Mouse (Mus musculus): ENCODE results near the gene Usp19. TPM values are rescaled to one million over a fixed set of nuclear protein-coding genes. Genes with fewer than 3 reads are reported as not detected.
A peak's percentile ranks its signal among the peaks of the same experiment; 100 is the strongest.

The Usp19 gene
- total RNA-seq (2021) = 10 to 100 TPM; 85.9 to 92.0 TPM
- long read RNA-seq, experiment 1, full-length matches to known transcripts = 42 of 103 reads
- long read RNA-seq, experiment 1, partial matches to known transcripts = 38 of 103 reads
- long read RNA-seq, experiment 1, other reads (novel, unspliced or antisense) = 23 of 103 reads
- long read RNA-seq, experiment 2, full-length matches to known transcripts = 69 of 131 reads
- long read RNA-seq, experiment 2, partial matches to known transcripts = 32 of 131 reads
- long read RNA-seq, experiment 2, other reads (novel, unspliced or antisense) = 30 of 131 reads

DNA sequence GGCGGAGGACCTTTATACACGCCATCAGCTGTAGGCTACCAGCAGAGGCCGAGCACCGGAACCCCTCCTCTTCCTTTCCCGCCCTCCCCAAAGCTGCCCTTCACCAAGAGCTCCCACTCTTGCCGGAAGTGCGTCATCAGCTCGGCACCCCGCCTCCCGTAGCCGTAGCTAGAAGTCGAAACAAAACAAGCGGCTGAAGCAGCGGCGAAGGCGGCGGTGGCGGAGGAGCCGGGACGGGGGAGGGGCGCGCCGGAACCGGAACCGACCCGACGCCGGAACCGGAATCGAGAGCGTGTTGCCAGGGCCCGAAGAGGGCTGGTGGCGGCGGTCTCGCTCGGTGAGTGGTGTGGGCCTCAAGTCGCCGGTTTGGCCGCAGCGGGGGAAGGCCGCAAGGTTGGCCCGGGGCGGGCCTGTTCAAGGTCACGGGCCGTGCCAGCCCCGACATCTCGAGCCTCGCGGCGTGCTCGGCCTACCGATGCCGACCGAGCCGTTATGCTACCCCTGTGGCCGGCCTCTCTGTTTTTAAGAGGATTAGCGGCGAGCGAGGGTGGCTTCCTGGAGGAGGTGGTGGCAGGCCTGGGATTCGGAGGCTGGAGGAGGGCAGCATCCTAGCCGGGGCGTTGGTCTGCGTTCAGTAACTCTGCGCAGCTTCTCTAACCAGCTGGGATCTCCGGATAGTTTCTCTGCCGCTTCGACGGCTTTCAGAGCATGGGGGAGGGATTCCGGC lies at the start of gene Usp19:
Gene Usp19 (plus strand): TSS at position 44 of the 727 bp plus-strand sequence.
- intact Hi-C loops (cut with DNase I; ENCODE audit: low total_unique reads) = no loop called here
- peak; percentile 96 for DNase-seq

DNA sequence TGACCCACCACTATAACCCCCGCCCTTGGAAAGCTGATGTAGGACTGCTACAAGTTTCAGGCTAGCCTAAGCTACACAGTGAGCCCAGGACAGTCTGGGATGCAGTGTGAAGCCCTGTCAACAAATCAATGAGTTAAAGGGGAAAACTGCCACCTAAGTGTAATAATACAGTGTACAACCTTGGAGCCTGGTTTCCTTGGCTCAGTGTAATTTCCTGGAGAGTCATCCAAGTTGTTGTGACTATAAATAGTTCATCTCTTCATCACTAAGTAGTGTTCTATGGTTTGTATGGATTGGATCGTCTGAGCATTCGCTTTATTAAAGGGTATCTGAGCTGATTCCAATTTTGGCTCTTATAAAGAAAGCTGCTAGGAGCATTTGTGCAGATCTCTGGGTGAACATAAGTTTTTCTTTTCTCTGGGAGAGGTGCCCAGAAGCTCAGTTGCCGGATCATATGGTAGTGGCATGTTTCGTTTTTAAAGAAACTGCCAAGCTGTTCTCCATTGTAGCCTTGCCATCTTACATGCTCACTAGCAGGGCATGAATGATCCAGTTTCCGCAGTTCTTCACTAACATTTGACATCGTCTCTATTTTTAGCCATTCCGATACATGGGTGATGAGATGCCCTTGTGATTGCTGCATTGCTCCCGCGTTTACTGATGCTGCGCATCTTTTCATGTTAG lies 49.0 kb upstream of the Usp19 start:
- no peak for DNase-seq
- intact Hi-C loops (cut with DNase I; ENCODE audit: low total_unique reads) = no loop called here

DNA sequence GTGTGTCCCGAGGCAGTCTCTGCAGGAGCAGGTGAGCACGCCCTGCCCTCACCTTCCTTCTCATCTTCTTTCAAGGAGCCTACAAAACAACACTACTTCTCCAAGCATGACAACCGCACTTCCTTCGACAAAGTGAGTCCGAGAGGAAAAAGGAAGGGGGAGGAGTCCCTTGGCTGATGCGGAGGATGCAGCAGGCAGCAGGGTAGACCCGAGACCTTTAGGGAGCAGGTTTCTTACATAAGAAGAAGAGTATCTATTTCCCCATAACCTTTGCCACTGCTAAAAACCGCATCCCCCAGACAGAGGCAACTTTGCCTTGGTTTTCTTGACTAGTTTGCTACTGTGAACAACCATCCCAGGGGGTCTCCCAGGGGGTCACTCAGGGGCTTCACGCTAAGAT lies 45.3 kb upstream of the Usp19 start:
- intact Hi-C loops (cut with DNase I; ENCODE audit: low total_unique reads) = no loop called here
- no peak for DNase-seq

DNA sequence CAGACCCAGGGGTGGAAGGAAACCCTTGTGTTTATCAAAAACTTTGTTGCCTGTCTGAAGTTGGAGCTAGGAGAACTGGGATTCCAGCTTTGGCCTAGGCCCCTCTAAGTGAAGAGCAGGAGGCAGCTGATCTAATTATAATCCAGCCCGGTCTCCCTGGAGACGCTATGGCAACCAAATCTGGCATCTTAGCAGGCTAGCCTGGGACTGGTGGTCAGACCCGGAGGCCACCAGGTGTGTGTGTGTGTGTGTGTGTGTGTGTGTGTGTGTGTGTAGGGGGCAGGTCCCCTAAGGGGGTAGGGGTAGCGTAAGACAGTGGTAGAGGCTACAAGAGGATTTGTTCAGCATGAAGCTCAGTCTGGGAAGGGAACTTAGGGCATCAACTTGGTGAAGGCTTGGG lies 40.5 kb upstream of the Usp19 start:
- intact Hi-C loops (cut with DNase I; ENCODE audit: low total_unique reads) = no loop called here
- peak; percentile 36 for DNase-seq

GRCm38 (mm10) chr9:108450292-108451169 lies 39.9 kb upstream of the Usp19 start:
- no peak for DNase-seq

DNA sequence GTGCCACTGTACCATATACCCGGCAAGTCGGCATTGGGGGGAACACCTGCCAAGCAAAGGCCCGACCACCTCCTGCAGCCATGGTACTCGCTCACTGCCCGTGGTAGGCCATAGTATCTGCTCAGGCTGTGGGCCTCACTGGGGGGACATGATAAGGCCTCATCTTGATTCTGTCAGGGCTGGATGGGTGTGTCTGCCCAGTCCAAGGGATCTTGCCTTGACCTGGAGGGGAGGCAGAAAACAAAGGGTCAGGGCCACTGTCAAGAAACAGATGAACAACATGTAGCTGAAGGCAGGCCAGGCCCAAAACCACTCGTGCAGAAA lies 39.3 kb upstream of the Usp19 start:
- intact Hi-C loops (cut with DNase I; ENCODE audit: low total_unique reads) = no loop called here
- DNase-seq = no peak

More at GRCm38 (mm10) chr9:108450292-108451169, 39.9 kb upstream of the Usp19 start:
- intact Hi-C loops (cut with DNase I; ENCODE audit: low total_unique reads) = no loop called here

DNA sequence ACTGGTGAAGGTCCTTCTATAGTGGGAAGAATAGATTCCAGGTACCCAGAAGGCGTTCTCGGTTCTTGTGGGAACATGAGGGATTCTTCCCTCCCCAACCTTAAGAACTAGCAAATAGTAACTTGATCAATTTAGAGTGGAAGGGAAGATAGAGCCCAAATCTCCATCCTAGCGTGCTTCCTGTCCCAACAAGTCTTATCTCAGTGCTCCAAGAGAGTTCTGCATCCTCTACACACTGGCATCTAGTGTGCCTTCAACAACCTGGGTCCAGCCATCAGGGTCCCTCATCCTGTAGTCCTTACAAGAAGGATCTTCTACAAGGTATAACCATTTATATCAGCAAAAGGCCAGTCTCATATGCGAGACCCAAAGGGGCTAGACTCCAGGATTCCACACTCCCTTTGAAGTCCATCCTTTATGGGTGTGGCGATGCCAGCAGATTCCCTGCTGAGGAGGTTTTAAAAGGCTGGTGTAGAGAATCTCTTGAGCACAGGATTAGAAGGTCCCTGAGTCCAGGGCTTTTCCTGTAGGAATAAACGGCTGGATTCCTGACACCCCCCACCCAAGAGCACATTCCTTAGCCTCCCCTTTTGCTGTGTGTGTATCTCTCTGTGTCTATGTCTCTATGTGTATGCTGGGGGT lies 38.8 kb upstream of the Usp19 start:
- DNase-seq = no peak
- intact Hi-C loops (cut with DNase I; ENCODE audit: low total_unique reads) = no loop called here

GRCm38 (mm10) chr9:108452291-108452906 lies 38.0 kb upstream of the Usp19 start:
- intact Hi-C loops (cut with DNase I; ENCODE audit: low total_unique reads) = no loop called here

DNA sequence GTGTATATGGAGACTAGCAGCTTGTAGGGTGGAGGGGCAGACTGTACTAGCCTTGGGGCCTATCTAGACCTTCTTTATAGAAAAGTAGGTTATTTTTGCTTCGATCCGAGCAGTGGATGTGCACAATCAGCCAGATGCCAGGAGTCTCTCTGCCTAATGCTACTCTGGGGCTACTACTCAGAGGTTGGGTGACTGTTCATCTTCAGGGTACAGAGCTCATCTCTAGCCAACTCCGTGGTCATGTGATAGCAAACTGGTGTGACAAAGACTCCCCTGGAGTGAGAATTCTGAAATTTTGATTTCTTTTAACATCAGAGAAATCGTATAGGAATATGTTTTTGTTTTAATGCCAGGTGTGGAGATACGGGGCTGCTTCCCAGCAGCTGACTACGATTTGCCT lies 37.5 kb upstream of the Usp19 start:
- intact Hi-C loops (cut with DNase I; ENCODE audit: low total_unique reads) = no loop called here

More at GRCm38 (mm10) chr9:108452291-108452906, 38.0 kb upstream of the Usp19 start:
- DNase-seq = peak; percentile 89

DNA sequence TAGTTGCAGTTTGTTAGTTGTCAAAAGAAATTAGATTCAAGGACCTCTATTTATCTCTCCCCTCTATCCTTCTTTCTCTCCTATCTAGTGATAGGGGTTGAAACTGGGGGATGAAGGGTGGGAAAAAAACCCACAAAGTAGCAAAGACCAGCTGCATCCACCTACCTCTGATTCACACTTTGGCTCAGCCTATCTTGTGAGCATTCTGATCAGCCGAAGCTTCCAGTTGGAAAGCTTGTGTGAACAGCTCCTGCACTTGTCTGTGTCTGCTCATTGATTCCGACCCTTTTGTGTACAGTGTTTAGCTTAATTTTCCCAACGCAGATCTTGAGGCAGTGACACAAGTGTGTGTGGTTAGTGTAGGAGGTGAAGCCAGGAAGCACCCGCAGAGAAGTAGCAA lies 36.9 kb upstream of the Usp19 start:
- intact Hi-C loops (cut with DNase I; ENCODE audit: low total_unique reads) = no loop called here
- no peak for DNase-seq

More for the DNA sequence above, 37.5 kb upstream of the Usp19 start:
- no peak for DNase-seq

DNA sequence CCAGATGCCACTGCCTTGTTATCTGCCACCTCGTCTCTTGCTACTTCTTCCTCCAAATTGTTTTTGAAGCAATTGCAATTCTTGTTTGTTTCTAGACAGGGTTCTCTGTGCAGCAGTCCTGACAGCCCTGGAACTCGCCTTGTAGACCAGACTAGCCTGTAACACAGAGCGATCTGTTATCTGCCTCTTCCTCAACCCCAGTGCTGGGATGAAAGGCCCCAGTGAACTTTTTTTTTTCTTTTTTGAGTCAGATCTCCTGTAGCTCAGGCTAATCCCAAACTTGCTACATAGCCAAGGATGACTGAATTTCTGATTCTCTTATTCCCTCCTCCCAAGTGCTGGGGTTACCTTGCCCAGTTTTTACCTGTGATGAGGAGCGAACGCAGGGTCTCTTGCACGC lies 36.0 kb upstream of the Usp19 start:
- intact Hi-C loops (cut with DNase I; ENCODE audit: low total_unique reads) = no loop called here
- DNase-seq = no peak

DNA sequence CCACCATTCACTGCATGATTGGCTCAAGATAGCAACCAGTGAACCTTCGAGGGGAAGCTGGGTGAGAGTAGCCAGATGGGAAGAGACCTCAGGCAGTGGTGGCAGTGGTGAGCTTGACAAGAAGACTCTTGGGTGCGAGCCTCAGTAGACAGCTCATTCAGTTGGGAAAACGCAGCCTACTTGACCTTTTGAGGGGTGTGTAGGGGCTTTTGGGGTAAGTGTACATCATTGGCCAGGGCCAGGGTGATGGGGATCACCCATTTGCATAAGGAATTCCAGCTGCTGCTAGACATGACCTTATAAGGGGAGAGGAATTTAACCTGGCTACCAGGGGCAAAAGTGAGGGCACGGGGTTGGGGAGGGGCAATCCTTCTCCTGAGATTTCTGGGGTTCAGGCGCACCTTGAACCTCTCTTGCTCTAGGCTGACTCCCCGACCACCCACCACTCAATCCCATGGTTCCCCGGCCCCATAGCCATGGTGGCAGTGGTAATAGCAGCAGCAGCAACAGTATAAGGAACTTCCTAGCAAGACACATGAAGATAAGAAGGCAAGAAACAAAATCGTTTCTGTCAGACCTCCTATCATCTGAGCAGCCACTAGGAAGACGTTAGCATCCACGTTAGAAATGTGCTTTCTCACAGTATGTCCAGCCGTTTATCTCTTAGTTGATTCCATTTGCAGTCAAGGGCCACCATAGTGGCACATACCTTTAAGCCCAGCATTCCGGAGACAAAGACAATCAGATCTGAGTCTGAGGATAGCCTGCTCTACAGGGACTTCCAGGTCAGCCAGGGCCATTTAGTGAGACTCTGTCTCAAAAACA lies 34.4 kb upstream of the Usp19 start:
- DNase-seq = no peak
- intact Hi-C loops (cut with DNase I; ENCODE audit: low total_unique reads) = no loop called here

DNA sequence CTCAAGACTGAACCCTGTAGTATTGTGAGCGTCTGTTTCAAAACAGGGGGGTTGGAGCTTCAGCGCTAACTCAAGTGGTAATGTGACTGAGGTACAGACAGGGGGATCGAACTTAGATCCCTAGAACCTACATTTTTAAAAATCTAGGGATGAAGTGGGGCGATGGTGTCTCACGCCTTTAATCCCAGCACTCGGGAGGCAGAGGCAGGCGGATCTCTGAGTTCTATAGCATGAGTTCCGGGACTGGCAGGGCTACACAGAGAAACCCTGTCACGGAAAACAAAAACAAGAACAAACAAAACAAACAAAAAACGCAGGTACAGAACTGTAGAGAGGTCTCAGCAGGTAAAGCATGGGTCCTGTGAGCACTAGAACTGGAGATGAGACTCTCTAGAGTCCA lies 33.4 kb upstream of the Usp19 start:
- intact Hi-C loops (cut with DNase I; ENCODE audit: low total_unique reads) = no loop called here
- no peak for DNase-seq

- intact Hi-C loops (cut with DNase I; ENCODE audit: low total_unique reads) = no loop called here
- no peak for DNase-seq
Measured at GRCm38 (mm10) chr9:108459939-108460318, 30.5 kb upstream of the Usp19 start.

- DNase-seq = peak; percentile 87
- intact Hi-C loops (cut with DNase I; ENCODE audit: low total_unique reads) = no loop called here
Measured at GRCm38 (mm10) chr9:108460319-108461178, 29.9 kb upstream of the Usp19 start, which contains the start of gene Ccdc71. Gene Ccdc71 (plus strand): TSS chr9:108460527.

- intact Hi-C loops (cut with DNase I; ENCODE audit: low total_unique reads) = no loop called here
- no peak for DNase-seq
Measured at GRCm38 (mm10) chr9:108461181-108461631, 29.2 kb upstream of the Usp19 start, which contains the start of gene Klhdc8b. Gene Klhdc8b (minus strand): TSS chr9:108461581.

DNA sequence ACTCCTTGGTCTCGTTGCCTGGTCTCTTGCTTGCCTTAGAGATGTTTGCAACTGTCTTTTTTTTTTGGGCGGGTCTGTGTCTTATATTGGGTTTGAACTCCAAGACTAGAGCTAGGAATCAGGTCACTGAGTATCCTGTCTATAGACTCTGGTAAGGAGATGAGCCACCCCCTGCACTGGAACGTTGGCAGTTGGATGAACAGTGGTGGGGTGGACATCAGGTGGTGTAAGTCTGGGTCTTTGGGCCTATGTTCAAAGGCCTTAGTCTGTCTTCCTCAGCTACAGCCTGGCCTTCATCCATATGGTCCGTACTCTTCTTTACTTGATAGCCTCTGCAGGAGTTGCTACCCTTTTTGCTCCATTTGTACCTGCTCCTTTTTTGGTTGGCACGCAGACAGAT lies 28.7 kb upstream of the Usp19 start:
- no peak for DNase-seq
- intact Hi-C loops (cut with DNase I; ENCODE audit: low total_unique reads) = no loop called here

Measured in gastrocnemius, postnatal 14 days (tissue).